Mouse (Mus musculus) thymus, postnatal 4 days (tissue): Measurements from ENCODE around the gene Cep170.

ENCODE experiments used
- DNase-seq: peaks from one replicate; pipeline ENCODE4 v3.0.0; 2021

Cep170 gene

GRCm38 (mm10) chr1:176730528-176730927 is 83.3 kb downstream of the Cep170 start:
- no peak for DNase-seq

GRCm38 (mm10) chr1:176727372-176727771 is 86.5 kb downstream of the Cep170 start:
- DNase-seq = no peak

GRCm38 (mm10) chr1:176724771-176725170 is 89.1 kb downstream of the Cep170 start:
- DNase-seq = no peak

GRCm38 (mm10) chr1:176723858-176724713 is 89.8 kb downstream of the Cep170 start:
- DNase-seq = no peak

GRCm38 (mm10) chr1:176712436-176712835 is 101.4 kb downstream of the Cep170 start:
- DNase-seq = peak; percentile 50

- no peak for DNase-seq
Observed at GRCm38 (mm10) chr1:176700226-176700625, 113.6 kb downstream of the Cep170 start.

- DNase-seq = no peak
Observed at GRCm38 (mm10) chr1:176699793-176700192, 114.1 kb downstream of the Cep170 start.

GRCm38 (mm10) chr1:176698647-176699046 is 115.2 kb downstream of the Cep170 start:
- no peak for DNase-seq

- DNase-seq = peak; percentile 65
Observed at GRCm38 (mm10) chr1:176697091-176697490, 116.8 kb downstream of the Cep170 start.

- no peak for DNase-seq
Observed at GRCm38 (mm10) chr1:176691101-176691500, 122.8 kb downstream of the Cep170 start.

- no peak for DNase-seq
Observed at GRCm38 (mm10) chr1:176688251-176688880, 125.5 kb downstream of the Cep170 start.
